Mouse (Mus musculus) hindbrain, embryonic 11.5 days (tissue): ENCODE results near the gene Dpp6. TPM values are rescaled to one million over a fixed set of nuclear protein-coding genes. Genes with fewer than 3 reads are reported as not detected.

Source experiments
- ATAC-seq: fragments of 200-750 bp; cut with Nextera tagmentation; 2 replicates; pipeline ENCODE4 v1.8.0; 2017; ENCODE audit warnings: mild to moderate bottlenecking, moderate TSS enrichment, moderate library complexity; ENCODE audit not compliant: low FRiP score
- DNase-seq: peaks from one replicate; pipeline ENCODE4 v3.0.0-alpha.2; 2015; ENCODE audit warnings: low spot score
- H3K27ac ChIP-seq: fragments of 300-500 bp; sonication (generic); 2 replicates; pipeline ENCODE4 v1.5.1; 2014; ENCODE audit warnings: mild to moderate bottlenecking, low read depth, low read length
- H3K27me3 ChIP-seq: fragments of 300-500 bp; sonication (generic); 2 replicates; pipeline ENCODE4 v1.6.1; 2014; ENCODE audit warnings: mild to moderate bottlenecking, low read length, moderate library complexity, mixed read lengths; ENCODE audit not compliant: control insufficient read depth, insufficient read depth
- H3K36me3 ChIP-seq: fragments of 300-500 bp; sonication (generic); 2 replicates; pipeline ENCODE4 v1.6.1; 2014; ENCODE audit warnings: mild to moderate bottlenecking, low read length, moderate library complexity, mixed read lengths; ENCODE audit not compliant: control insufficient read depth, insufficient read depth
- H3K4me1 ChIP-seq: fragments of 300-500 bp; sonication (generic); replicated peaks from 2 replicates; pipeline ENCODE4 v1.6.1; 2014; ENCODE audit warnings: low read length, mixed read lengths; ENCODE audit not compliant: control insufficient read depth, insufficient read depth
- H3K4me2 ChIP-seq: fragments of 300-500 bp; sonication (generic); replicated peaks from 2 replicates; pipeline ENCODE4 v1.6.1; 2014; ENCODE audit warnings: mild to moderate bottlenecking, low read depth, low read length
- H3K4me3 ChIP-seq: fragments of 300-500 bp; sonication (generic); 2 replicates; pipeline ENCODE4 v1.5.1; 2014; ENCODE audit warnings: low read depth, low read length
- H3K9ac ChIP-seq: fragments of 300-500 bp; sonication (generic); 2 replicates; pipeline ENCODE4 v1.6.1; 2014; ENCODE audit warnings: low read depth, low read length
- H3K9me3 ChIP-seq: fragments of 300-500 bp; sonication (generic); 2 replicates; pipeline ENCODE4 v1.6.1; 2016; ENCODE audit warnings: low read length; ENCODE audit not compliant: control insufficient read depth
- WGBS: fragments of 180-500 bp; shearing (Covaris S2); extraction: QIAGEN DNeasy Blood & Tissue Kit; methylation state at CpG from one replicate; pipeline ENCODE4 v1.1.7; 2014; 5-methylcytosine and 5-hydroxymethylcytosine counted together
- polyA plus RNA-seq: library from polyadenylated mRNA; unstranded; fragments of >200 nt; fragmentation: Nextera tagmentation; extraction: Ambion mirVana; gene quantifications from 2 replicates; pipeline ENCODE4 v1.2.1, GENCODE M21; 2014

Dpp6 gene
- polyA plus RNA-seq, 1 experiment from 2014 or later: 13.8 TPM

DNA sequence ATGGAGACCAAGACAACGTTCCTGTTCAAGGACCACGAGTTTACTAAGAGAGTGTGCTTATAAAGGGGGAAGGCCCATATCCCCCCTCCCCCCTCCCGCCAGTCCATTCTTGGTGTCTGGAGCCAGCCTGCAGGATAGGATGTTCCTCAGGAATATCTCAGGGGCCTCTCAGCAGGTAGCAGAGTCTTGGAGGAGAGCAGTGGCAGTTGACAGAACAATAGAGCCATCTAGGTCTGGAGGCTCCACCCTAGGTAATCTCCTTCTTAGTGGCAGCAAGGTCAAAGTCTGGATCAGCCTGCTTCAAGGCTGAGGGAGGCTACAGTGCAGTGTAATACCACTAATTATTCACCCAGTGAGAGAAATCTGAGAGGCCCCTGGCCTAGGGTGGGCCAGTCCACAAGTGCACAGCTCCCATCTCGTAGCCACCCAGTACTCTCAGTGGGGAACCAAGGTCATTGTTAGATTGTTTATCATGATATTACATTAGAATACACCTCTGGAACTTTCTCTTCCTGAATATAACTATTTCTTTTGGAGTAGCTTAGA is 604.2 kb downstream of the Dpp6 start:
- Histone ChIP-seq H3K4me2 (no peak overlapping the region), H3K9me3 (no peaks in the 10 kb centered on the region), H3K9ac (no peak overlapping the region), H3K4me3 (no peak overlapping the region), H3K27me3 (no peaks in the 10 kb centered on the region), H3K27ac (no peak overlapping the region), H3K36me3 (no peaks in the 10 kb centered on the region), H3K4me1 (no peaks in the 10 kb centered on the region)
- WGBS: 79% methylated on average over 4 of the region's 4 CpGs
- DNase-seq (no peak), ATAC-seq (no peak)

- Histone ChIP-seq H3K9me3 (no peaks in the 10 kb centered on the region), H3K4me2 (no peak overlapping the region), H3K27me3 (no peaks in the 10 kb centered on the region), H3K4me1 (no peaks in the 10 kb centered on the region), H3K9ac (no peak overlapping the region), H3K36me3 (no peaks in the 10 kb centered on the region), H3K27ac (no peak overlapping the region), H3K4me3 (no peak overlapping the region)
- ATAC-seq (no peak), DNase-seq (no peak)
- WGBS: 69% methylated on average over 3 of the region's 3 CpGs
These were observed 606.8 kb downstream of the Dpp6 start for GRCm38 (mm10) chr5:27423766-27424165.

- H3K9ac ChIP-seq: no peak overlapping the region
- H3K4me3 ChIP-seq: no peak overlapping the region
- no peaks in the 10 kb centered on the region for H3K4me1 ChIP-seq
- no peak for DNase-seq
- no peaks in the 10 kb centered on the region for H3K9me3 ChIP-seq
- no peak overlapping the region for H3K27ac ChIP-seq
- no peaks in the 10 kb centered on the region for H3K36me3 ChIP-seq
- no peak overlapping the region for H3K4me2 ChIP-seq
- no peak for ATAC-seq
- H3K27me3 ChIP-seq: no peaks in the 10 kb centered on the region
- WGBS: 60% methylated on average over 3 of the region's 3 CpGs
These were observed 607.6 kb downstream of the Dpp6 start for GRCm38 (mm10) chr5:27424484-27425080.

DNA sequence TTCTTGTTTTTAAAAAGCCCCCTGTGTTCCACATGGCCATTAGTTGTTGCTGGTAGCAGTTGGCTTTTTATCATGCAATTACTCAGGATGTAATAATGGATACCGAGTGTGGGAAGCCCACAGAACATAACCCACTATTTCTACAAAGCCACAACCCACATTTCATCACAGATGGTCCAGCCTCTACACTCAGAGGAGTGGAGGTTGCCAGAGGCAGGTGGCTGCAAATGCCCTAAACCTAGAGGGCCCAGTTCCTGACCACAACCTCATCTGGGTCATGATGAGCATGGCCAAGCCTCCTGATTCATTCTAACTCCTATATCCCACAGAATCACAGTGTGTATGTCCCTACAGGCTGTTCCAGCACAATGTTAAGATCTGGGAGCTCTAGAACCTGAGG is 609.2 kb downstream of the Dpp6 start:
- Histone ChIP-seq H3K27ac (no peak overlapping the region), H3K9me3 (no peaks in the 10 kb centered on the region), H3K4me1 (no peaks in the 10 kb centered on the region), H3K4me2 (no peak overlapping the region), H3K4me3 (no peak overlapping the region), H3K9ac (no peak overlapping the region), H3K36me3 (no peaks in the 10 kb centered on the region), H3K27me3 (no peaks in the 10 kb centered on the region)
- ATAC-seq (no peak), DNase-seq (no peak)
- WGBS: 92% methylated on average over 1 of the region's 1 CpGs

- Histone ChIP-seq H3K4me3 (no peak overlapping the region), H3K4me2 (no peak overlapping the region), H3K9me3 (no peaks in the 10 kb centered on the region), H3K27me3 (no peaks in the 10 kb centered on the region), H3K27ac (no peak overlapping the region), H3K4me1 (no peaks in the 10 kb centered on the region), H3K36me3 (no peaks in the 10 kb centered on the region), H3K9ac (no peak overlapping the region)
- DNase-seq: no peak
- no peak for ATAC-seq
These were observed 616.6 kb downstream of the Dpp6 start for GRCm38 (mm10) chr5:27433584-27433983.

DNA sequence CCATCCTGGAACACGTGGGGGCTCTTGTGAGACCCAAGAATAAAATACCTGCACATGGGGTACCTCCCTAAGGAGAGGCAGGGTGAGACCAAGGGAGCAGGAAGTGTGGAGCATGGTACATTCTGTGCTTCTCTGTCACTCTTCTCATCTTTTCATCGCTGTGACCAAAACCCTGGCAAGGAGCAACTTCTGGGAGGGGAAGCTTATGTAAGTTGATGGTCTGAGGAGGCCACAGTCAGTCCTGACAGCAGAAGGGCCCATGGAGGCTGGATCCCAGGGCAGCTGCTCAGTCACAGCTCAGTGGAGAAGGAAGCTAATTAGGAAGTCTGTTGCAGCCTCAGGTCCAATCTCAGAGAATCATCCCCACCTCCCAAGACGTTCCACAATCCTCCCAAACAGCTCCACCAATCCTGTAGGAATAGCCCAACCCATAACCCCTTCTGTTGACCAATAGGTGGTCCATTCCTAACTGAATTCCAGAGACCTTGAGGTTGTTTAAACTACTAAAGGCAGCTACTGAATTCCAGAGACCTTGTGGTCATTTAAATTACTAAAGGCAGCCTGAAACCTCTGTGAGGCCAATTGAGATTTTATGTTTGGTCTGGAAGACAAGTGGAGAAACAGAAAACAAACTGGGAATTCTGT is 636.3 kb downstream of the Dpp6 start:
- Histone ChIP-seq H3K4me3 (no peak overlapping the region), H3K9me3 (no peaks in the 10 kb centered on the region), H3K4me2 (no peak overlapping the region), H3K27ac (no peak overlapping the region), H3K9ac (no peak overlapping the region), H3K27me3 (no peaks in the 10 kb centered on the region), H3K36me3 (no peaks in the 10 kb centered on the region), H3K4me1 (no peaks in the 10 kb centered on the region)
- ATAC-seq (no peak), DNase-seq (no peak)
- 43% methylated on average over 3 of the region's 3 CpGs for WGBS

DNA sequence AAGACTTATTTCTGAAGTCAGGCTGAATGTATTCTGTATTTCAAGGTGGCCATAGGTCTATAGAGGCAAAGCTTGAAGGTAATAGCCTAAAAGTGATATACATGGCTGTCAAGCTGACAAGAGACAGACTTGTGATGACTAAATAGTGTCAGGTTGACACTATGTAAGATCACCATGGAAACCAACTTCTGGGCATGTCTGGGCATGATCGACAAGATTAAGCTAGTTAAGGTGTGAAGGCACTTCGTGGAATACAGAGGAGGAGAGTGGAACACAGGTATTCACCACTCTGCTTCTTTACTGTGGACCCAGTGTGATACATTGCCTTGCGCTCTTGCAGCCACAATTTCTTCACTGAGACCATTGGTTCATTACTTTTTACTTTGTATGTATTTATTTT is 637.4 kb downstream of the Dpp6 start:
- no peaks in the 10 kb centered on the region for H3K27me3 ChIP-seq
- no peak for DNase-seq
- H3K9ac ChIP-seq: no peak overlapping the region
- H3K4me3 ChIP-seq: no peak overlapping the region
- no peaks in the 10 kb centered on the region for H3K36me3 ChIP-seq
- no peak overlapping the region for H3K27ac ChIP-seq
- no peaks in the 10 kb centered on the region for H3K4me1 ChIP-seq
- H3K4me2 ChIP-seq: no peak overlapping the region
- WGBS: 82% methylated on average over 3 of the region's 3 CpGs
- H3K9me3 ChIP-seq: no peaks in the 10 kb centered on the region
- ATAC-seq: no peak

- H3K9ac ChIP-seq: no peak overlapping the region
- H3K9me3 ChIP-seq: no peaks in the 10 kb centered on the region
- no peak overlapping the region for H3K4me2 ChIP-seq
- no peaks in the 10 kb centered on the region for H3K36me3 ChIP-seq
- no peaks in the 10 kb centered on the region for H3K4me1 ChIP-seq
- no peak overlapping the region for H3K27ac ChIP-seq
- no peak overlapping the region for H3K4me3 ChIP-seq
- WGBS: 90% methylated on average over 1 of the region's 1 CpGs
- ATAC-seq (no peak), DNase-seq (no peak)
- no peaks in the 10 kb centered on the region for H3K27me3 ChIP-seq
These were observed 640.0 kb downstream of the Dpp6 start for GRCm38 (mm10) chr5:27456981-27457380.

GRCm38 (mm10) chr5:27457686-27458085 is 640.7 kb downstream of the Dpp6 start:
- Histone ChIP-seq H3K27ac (no peak overlapping the region), H3K9ac (no peak overlapping the region), H3K36me3 (no peaks in the 10 kb centered on the region), H3K4me1 (no peaks in the 10 kb centered on the region), H3K9me3 (no peaks in the 10 kb centered on the region), H3K4me2 (no peak overlapping the region), H3K4me3 (no peak overlapping the region), H3K27me3 (no peaks in the 10 kb centered on the region)
- 65% methylated on average over 1 of the region's 1 CpGs for WGBS
- ATAC-seq (no peak), DNase-seq (no peak)
